Mouse (Mus musculus): ENCODE data around the gene Mbd5.

Mbd5 gene

DNA sequence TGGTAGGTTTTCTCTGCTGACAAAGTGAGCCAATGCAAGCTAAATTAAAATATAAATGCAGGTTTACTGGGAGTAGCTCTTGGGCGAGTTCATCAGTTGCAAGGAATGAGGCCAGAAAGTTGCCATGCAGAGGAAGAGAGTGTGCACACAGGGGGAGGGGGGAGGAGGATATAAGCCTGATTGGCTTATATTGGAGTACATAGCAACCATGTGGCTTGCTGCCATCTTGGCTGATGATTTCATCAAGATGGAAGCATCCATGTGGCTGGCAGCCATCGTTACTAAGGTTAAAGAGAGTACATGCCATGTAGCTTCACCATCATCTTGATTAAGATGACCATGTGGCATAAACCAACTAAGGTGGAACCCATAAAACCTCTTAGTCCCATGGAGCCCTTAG lies 395.0 kb downstream of the Mbd5 start:
- no peak for DNase-seq (ENCODE audit: low read depth, low spot score)

DNA sequence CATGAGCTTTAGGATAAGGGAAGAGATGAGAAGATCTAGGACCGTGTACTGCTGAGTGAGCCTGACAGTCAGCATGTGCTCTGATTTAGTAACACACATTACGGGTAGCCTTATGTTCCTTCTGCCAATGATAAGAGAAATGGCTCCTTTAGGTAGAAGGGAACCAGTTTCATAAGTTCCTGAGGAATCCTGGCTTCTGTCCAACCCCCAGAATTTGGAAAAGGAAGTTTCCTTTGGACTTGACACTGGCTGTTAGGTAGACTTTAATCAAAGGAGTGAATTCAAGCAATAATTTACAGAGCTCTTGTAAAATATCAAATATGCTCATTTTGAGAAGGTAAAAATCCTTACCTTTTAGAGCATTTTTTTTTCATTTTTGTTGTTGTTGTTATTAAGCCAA lies 396.5 kb downstream of the Mbd5 start:
- no peak for DNase-seq (ENCODE audit: low read depth, low spot score)

DNA sequence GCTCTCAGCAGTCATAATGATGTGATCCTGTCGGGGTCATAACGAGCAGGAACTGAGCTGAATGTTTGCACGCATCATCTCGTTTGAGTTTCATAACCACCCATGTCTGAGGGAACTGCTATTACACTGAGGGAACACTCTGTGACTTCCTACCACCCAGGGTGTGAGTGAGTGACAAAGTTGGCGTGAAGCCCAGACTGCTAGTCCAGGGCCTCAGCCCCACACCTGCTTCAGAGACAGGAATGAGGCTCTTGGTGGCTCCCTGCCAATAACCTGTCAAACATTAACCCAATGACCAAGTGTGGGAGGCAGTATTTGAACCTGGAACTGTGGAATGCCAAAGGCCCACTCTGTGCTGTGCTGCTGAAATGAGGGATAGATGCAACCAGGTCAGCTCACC lies 400.5 kb downstream of the Mbd5 start:
- no peak for DNase-seq (ENCODE audit: low read depth, low spot score)

DNA sequence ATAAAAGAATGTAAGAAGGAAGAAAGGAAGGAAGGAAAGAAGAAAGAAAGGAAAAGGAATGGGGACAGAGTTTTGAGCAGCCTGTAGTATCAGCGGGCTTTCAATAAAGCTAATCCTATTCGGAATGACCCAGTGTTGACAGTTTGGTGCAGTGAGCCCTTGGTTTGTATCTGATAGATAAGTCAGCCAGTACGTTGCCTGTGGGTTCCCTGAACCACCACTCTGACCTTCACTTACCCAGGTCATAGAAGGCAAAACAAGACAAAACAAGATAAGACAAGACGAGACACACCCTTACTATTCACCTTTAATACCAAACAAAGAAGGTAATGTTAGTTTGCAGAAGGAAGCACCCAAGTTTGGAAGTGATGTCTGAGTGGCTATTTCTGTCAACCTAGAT lies 401.5 kb downstream of the Mbd5 start:
- no peak for DNase-seq (ENCODE audit: low read depth, low spot score)

DNA sequence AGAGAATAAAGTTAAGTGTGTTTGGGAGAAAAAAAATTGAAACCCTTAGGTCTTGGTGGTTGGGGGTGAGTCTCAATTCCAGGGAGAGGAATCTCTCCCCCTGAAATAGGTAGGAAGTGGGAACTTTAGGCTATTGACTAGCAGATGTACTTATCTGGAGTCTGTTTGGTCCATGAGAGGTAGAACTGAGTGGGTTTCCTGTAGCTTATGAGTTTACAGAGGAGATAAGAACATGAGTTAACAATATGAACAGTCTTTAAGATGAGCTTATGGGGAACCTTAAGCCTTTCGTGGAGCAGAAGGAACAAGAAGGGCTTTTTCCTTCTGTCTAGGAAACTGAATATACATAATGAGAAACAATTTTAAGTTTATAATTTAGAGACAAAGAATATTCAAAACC lies 404.8 kb downstream of the Mbd5 start:
- DNase-seq (ENCODE audit: low read depth, low spot score): no peak

DNA sequence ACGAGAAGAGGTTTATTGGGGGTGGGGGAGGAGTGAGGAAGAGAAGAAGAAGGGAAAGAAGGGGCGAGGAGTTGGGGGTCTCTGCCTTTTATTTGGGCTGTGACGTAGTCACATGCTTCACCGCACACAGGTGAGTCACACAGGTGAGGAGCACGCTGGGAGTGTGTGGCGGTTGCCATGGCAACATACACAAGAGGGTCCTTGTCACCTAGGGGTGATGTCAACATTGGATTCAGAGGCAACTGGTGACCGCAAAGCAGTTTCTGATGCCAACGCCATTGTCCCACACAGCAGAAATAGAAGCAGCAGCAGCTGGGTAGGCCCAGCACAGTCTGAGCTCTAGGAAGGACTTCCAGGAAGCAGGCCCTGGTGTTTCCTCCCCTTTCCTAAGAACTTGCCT lies 406.6 kb downstream of the Mbd5 start:
- no peak for DNase-seq (ENCODE audit: low read depth, low spot score)

DNA sequence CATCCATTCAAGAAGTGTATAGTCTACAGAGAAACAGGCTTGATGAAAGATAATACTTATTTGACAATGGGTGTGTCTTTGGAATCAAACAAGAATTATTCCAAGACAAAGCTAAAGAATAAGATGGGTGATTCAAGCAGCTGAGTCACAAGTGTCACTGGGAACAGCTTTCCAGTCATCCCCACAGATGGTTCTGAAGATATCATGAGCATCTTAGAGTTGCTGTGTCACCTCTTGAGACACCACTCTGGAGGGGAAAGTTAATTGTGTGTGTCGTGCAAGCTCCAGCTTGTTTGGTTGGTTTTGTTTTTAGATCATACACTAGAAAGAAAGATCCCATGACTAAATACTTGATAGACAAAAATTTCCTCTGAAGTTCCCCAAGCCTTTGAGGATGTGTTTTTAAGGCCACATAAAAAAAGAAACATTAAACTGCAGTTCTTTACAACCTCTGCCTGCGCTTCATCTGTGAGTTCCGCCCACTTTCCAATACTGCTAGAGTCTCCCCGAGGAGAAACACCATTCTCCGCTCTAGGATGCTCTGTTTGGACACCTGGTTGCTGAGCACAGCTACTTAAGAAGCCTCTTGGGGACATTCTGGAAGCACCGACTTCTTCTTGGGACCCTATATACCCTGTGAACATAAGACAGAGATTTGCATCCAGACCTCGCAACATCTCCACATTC lies 409.0 kb downstream of the Mbd5 start:
- DNase-seq (ENCODE audit: low read depth, low spot score): no peak

DNA sequence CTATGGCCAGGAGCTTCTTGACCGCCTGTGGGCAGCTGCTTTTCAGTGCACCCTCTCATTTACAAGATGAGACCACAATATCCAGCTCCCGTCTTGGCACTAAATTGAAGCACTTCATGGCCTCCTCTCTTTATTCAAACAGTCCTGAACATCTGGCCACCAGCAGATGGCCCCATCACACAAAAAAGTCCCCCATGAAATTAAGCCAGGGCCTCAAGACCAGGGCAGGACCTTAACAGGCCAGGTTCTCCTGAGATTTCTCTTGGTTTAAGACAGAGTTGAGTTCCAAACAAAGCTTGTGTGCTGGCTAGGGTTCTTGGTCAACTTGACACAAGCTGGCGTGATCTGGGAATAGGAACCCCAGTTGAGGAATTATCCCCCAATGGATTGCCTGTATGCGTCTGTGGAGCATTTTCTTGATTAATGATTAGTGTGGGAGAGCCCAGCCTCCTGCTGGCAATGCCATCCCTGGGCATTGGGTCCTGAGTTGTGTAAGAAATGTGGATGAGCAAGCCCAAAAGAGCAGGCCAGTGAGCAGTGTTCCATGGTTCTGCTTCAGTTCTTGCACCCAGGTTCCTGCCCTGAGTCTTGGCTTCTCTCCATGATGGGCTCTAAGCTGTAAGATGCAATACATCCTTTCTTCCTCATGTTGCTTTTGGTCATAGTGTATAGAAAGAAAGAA lies 409.7 kb downstream of the Mbd5 start:
- no peak for DNase-seq (ENCODE audit: low read depth, low spot score)

DNA sequence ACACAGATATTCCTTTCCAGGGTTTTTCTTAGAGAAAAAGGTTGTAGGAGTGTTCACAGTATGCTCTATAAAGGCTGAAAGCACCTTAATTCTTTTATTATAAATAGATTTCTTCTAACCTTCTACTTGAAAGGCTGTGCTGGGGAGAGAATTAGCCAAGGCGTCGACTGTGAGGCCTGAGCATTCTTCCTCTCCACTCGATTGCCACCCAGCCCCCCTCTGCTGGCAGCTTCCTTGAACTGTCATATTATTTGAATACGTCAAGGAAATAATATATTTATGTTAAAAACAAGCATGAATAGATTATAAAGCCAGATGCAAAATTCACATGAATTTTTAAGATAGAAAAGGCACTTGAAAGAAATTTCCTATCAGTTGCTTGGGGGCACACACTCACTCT lies 410.4 kb downstream of the Mbd5 start:
- no peak for DNase-seq (ENCODE audit: low read depth, low spot score)

DNA sequence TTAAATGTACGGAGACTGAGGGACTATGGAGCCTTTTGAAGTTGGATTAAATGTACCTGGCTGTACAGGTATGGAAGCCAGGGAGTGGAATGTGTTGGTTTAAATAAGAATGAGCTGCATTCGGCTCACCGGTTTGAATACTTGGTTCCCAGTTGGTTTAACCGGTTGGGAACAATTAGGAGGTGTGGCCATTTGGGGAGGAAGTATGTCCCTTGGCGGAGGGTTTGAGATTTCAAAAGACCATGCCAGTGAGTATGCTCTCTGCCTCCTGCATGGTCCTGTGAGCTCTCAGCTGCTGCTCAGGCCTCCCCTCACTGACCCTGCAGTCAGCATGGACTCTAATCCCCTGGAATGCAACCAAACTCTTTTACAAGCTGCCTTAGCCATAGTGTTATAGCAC lies 415.2 kb downstream of the Mbd5 start:
- no peak for DNase-seq (ENCODE audit: low read depth, low spot score)

DNA sequence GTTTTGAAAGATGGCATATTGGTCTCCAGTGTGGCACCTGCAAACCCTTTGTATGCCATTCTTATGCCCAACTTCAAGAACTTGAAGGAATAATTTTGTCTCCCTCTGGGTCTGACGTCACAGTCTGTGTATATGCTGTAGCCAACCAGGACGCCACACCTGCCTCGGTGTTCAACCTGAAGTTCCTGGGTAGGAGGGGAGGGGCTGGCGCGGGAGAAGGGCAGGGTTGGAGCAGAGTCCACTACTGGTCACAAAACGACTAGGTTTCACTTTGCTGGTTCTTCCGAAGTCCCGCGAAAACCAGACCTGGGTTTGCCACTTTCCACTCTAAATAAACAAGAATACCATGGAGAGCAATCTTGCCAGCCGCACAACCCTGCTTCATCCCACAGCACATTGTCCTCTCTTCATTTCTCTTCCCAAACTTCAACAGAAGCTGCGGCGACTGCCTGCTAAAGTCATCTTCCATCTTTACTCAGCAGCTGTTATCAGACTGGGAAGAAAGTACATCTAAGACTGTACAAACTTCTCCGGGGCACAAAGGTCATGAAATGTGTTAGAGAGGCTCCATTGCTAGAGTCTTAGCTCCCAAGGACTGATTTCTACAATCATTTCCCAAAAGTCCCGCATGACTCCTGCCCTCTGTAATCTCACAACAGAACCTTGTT lies 417.7 kb downstream of the Mbd5 start:
- no peak for DNase-seq (ENCODE audit: low read depth, low spot score)

DNA sequence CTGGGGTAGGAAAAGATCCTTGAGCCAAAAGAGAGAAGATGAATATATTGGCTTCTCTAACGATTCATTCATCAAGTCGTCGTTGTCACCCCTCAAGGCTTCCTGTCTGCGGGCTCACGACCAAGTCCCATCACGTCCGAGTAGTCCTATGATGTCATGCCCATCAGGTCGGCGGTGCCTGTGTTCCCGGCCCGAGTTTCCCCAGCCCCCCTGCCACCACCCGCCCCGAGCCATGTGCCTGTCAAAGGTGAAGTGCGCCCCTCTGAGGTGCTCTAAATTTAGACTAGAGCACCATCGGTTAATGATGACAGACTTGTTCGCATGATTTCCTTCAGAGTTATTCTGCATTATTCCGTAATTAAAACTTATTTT lies 418.2 kb downstream of the Mbd5 start:
- no peak for DNase-seq (ENCODE audit: low read depth, low spot score)

DNA sequence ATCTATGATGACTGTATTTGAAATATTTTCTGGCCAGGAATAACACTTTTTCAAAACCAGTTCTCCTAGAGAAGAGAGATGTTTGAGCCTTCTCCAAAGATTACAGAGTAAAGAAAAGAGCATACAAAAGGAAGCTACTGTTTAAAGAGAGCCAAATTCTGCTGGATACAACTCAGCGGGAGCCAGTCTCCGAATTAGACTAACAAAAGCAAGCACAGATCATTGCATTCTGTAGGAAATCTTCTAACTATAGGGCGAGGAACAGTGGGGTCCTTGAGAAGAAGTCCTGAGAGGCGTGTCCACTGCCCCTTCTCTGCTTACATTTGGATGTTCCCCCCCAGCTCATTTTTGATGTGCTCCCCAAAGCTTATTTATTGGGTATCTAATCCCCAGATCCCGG lies 422.3 kb downstream of the Mbd5 start:
- no peak for DNase-seq (ENCODE audit: low read depth, low spot score)

DNA sequence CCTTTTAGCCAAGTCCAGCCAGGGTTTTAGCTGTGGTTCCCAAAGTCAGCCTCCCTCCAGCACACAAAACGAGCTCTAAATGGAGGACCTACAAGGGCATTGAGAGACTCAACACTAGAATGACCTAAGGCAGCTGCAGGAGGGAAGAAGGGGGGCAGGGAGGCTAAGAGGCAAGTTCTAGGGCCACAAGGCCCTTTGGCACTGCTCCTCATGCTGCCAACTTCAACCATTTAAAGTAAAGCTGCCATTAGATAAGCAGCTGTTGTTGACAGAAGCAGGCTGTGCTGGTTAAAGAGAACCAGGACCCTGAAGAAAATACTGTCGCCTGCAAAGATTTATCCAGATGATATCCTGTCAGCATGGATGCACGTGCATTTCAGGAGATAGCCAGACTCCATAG lies 423.3 kb downstream of the Mbd5 start:
- DNase-seq (ENCODE audit: low read depth, low spot score): no peak
